Mouse (Mus musculus) lung, postnatal 10 days (tissue): ENCODE results near the gene Plpp7.

ENCODE experiments used
- DNase-seq: peaks from one replicate; pipeline ENCODE4 v3.0.0; 2021

The Plpp7 gene

DNA sequence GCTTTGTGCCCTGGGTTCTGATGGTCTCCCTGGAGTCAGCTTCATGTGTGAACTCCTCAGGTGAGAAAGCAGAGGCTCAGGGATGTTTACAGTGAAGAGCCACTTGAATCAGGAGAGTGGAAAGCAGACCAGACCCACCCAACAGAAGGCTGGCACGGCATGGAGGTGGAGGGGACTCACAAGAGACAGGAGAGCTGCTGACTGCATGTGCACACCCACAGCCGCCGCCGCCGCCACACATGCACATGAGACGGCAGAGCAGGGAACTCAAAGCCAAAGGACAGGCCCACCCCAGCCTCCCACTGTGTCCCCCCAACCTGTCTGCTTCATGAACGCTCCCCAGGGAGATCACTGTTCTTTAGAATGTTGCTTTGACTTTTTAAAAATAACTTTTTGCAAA lies 8.8 kb downstream of the Plpp7 start:
- DNase-seq: no peak

DNA sequence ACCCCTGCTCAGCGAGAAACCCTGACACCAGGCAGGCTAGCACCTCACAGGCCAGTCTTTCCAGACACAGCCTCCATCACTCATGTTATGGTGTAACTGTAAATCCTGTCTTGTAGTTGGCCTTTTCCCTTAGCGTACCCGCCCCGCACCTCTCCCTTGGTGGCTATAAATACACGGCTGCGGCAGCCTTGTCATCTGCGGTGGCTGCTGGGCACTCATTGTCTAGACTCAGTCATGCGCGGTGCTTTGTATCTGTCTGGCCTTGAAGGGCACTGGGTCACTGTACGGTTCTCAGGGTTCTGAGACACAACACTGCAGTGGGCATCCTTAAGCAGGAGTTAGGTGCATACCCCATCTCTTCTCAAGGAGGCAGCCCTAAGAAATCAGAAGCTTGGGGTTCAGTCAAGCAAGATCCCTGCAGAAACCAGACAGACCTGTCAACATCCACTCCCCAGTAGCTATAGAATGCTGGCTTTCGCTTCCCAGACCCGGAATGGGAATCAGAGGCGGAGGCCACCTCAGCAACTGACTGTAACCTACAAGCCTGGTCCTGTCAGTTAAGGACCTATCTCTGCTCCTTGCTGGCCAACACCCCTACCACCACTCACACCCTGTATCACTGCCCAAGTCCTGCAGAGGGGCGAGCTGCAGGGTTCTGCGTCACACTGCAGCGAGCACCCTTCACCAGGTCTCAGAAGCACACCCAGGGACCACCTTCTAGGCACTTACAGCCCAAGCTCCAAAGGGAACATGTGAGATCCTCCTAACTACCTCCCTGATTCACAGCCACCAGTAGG lies 10.0 kb downstream of the Plpp7 start:
- no peak for DNase-seq

DNA sequence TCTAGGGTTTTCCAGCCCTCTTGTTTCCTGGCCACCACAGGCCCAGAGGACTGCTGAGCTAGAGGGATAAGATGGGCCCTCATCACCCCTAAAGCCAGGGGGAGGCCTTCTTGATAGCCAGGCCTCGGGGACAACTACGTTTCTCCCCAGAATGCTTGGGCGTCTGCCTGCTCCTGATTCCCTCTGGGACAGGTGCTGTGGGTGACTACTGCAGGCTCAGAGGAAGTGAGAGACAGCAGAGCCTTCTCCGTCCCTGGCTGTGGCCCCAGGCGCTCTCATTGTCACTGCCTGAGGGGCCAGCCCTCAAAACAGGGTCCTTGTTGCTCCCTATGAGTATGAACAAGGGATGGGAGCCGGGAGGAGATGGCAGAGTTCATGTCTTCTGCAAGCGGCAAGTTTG lies 10.6 kb downstream of the Plpp7 start:
- no peak for DNase-seq

DNA sequence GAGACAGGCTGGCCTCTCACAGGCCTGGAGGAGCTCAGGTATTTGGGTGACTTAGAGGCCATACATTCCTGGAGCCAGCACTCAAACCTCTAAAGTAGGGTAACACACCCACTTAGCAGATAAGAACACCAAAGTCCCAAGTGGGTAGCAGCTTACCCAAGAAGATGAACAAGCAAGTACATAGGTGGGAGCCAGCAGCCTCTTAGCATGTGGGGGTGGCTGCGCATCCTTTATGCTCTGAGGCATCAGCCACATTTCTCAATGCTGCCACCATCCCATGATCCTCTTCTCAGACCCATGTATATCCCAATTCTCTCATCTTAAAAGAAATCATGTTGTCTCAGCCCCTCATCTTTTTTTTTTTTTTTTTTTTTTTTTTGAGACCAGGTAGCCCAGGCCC lies 15.9 kb downstream of the Plpp7 start:
- DNase-seq: no peak

DNA sequence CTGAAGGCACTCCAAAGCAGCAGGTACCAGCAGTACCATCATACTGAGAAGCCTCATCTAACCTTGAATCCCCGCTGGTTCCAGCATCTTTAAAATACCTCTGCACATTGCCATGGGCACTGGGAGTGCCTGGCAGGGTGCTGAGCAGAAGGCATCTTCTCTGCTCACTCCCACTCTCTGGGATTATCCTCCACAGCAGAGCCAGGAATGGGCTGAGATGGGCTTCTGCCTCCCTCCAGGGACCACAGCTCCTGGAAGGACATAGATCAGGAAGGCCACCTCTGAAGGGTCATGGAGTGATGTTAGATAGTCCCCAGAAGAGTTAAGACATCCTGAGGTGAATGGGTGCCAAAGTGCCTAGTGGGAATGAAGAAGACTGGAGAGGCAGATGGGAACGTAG lies 17.2 kb downstream of the Plpp7 start:
- DNase-seq: no peak

DNA sequence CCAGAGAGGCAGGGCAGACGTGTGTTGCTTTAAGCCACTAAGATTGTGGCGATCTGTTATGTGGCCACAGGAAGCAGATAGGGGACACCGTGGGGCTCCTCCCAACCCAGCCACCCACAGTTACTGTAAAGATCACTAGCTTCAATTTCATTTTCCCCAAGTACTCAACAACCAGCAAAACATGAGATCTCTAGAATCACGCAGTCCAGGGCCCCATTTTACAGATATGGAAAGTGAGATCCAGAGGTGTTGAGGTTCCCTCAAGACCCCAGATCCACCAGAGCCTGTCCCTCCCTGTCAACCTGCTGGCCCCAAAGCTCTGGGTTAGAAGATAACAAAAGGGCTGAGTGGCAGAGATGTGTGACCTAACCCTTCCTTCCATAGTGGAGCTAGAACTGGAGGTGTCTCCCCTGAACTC lies 20.5 kb downstream of the Plpp7 start:
- DNase-seq: no peak

DNA sequence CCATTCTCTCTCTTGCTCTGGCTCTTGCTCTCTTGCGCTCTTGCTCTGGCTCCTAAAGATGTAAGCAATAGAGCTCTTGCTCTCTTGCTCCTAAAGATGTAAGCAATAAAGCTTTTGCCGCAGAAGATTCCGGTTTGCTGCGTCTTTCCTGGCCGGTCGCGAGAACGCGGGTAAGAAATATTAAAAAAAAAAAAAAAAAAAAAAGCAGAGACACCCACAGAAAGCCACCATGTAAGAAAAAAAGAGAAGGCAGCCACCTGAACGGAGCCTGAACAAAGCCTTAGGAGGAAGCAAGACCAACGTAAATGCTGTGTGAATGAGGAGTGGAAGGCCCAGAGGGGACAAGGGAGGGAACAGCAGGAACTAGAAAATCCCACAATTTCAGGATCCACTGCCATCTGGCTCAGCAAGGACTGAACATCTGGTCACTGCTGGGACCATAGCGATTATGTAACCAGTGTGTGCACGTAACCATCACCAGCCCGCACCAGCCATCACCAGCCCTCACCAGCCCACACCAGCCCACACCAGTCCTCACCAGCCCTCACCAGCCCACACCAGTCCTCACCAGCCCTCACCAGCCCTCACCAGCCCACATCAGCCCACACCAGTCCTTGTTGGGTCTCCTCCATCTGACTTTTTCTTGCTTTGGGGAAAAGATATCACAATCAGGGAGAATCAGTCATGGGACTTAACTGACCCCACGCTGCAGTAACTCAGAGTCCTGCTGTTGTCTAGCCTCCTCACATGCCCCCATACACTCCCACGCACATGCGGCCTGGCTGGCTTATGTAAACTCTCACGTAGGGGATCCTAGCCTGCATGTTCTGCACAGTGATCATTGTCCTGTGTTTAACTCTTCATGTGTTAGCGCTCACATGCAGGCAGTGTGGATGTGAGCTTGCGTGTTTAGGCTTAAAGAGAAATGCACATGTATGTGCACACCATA lies 24.7 kb downstream of the Plpp7 start:
- no peak for DNase-seq

DNA sequence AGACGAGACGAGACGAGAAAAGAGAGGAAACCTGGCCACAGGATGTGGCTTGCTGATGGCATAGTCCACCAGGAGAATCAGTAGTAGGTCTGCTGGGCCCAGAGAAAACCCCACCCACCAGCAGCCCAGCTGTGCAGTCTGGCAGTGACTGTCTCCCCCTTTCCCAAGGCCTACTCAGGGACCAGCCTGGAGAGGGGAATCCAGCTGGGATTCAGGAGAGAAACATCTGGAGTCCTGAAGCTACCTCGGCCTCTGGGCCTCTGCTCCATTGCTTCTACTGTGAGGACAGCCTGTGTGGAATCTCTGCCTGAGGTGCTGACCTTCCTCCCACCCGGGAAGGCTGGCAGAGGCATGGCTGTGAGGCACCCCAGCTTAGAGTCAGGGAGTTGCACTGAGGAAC lies 25.8 kb downstream of the Plpp7 start:
- DNase-seq: no peak

DNA sequence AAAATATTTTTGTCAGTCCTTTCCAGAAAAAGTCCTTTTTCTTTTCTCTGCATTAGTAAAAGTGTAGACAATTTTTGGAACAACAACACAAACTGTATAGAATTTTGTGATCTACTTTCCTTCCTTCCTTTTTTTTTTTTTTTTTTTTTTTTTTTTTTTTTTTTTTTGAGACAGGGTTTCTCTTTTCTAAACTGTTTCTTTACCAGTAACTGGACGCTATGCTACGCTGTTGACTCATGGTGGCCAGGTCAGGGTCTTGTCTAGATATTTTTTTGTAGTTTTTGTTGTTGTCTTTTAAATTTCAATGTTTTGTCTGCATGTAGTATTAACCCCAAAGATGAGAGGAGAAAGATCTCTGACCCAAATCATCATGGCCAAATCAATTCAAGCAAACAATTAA lies 26.5 kb downstream of the Plpp7 start:
- no peak for DNase-seq

DNA sequence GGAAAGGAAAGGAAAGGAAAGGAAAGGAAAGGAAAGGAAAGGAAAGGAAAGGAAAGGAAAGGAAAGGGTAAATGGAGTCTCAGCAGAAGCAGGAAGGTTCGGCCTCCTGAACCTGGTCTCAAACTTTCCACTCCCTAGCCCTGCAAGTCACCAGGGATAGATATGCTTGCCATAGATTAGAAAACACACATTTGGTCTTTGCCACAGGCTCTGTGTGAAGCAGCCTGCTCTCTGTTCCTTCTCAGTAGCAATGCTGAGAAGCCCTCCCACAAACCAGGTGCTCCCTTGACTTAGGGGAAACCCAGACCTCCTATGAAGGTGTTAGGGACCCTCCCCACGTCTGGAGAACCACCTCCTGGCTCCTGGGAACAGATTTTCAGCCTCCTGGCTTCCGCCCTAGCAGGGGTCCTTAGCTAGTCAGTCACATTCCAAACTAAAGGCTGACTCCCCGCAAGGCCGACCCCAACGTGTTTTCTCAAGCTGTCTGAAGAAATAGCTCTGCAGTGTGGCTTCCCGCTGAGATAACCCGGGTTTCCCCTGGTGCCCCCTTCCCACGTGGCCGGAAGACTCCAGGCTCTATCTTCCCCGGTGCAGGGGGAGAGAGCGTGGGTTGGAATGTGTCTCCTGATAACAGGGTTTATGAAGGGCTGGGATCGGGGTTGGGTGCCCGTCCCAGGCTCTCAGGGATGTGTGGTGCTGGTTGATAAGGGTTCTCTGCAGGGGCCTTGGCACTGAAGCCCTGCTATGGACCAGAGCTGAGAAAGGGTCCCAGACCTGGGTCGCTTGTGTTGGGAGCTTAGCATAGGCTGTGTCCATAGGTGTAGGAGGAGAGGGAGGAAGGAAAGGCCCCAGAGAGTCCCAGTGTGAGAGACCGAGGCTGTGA lies 32.6 kb downstream of the Plpp7 start:
- no peak for DNase-seq

DNA sequence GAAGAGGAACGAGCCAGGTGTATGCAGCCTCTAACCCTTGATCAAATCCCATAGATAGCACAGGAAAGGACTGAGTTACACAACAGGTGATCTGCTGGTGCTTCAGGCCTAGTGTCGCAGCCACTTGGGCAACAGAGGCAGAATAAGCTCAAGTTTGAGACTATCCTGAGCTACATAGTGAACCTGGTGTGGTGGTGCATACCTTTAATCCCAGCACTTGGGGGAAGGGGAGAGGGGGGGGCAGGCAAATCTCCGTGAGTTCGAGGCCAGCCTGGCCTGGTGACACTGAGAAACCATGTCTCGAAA lies 33.2 kb downstream of the Plpp7 start:
- DNase-seq: no peak

DNA sequence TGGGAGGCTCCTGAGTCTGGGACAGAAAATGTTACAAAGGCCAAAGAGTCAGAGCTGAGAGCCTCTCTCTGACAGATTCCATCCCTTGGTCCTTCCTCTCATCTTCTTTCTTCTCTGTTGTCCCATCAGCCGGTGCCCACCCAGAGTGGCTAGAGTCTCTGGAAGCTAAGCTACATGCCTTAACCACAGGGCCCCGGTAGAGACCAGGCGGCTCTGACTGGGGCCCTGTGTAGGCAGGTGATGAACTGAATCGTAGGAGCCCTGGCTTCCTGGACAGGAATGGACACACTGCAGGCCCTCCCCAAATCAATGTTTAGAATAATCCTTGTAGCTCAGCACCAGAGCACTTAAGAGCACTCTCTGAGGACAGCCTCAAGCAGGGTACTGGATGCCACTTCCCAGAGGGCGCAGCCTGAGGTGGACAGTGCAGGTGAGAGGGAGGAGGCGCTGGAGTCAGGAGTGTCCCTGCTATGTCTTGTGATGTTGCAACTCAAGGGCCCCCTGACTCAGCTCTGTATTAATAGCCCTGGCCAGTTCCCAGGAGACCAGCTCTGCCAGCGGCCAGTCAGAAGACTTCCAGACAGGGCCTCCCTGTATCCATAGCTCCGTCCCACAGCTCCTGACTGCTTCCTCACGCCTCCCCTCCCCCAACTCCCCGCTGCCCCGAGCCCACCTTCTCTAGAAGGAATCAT lies 34.2 kb downstream of the Plpp7 start:
- peak; percentile 26 for DNase-seq

DNA sequence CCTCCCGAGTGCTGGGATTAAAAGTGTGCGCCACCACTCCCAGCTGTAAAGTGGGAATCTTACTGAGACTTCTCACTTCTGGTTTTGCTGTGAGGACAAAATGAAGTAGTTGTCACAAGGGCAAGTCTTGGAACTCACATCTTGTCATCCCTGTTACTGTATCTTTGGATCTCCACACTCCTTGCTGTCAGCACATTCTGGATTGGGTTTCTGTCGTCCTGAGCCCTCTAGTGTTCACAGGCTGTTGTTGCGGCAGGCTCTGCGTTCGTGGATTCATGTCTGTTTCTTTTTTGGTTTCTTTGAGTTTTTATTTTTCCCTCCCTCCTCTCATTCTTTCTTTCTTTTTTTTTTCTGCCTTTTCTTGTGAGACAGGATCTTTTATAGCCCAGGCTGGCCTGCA lies 35.1 kb downstream of the Plpp7 start:
- DNase-seq: peak; percentile 75

DNA sequence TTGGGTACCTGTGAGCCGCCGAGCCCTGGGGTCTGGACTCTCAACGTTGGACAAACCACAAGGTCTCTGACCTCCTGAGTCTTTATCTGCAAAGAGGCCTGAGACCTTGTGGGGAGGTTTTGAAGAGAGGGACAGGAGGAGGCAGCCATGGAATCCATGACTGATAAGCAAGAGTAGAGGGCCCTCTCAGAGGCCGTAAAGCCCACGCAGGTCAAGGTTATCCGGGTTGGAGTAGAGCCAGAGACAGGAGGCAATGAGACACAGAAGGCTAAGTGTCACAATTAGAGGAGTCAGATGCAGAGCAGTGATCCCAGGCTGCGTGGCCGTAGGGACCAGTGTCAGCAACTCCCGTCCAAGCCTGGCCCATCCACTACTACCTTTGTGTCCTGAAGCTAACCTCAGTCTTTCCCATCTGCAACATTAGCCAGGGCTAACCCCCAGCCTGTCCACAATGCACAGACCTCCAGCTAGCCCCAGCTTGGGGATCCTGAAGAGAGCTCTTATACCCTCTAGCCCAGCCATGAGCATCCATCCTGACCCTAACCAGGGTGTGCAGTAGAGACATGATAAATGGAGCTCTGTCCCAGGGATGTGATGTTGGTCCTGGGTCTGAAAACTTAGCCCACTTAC lies 36.0 kb downstream of the Plpp7 start:
- DNase-seq: no peak

DNA sequence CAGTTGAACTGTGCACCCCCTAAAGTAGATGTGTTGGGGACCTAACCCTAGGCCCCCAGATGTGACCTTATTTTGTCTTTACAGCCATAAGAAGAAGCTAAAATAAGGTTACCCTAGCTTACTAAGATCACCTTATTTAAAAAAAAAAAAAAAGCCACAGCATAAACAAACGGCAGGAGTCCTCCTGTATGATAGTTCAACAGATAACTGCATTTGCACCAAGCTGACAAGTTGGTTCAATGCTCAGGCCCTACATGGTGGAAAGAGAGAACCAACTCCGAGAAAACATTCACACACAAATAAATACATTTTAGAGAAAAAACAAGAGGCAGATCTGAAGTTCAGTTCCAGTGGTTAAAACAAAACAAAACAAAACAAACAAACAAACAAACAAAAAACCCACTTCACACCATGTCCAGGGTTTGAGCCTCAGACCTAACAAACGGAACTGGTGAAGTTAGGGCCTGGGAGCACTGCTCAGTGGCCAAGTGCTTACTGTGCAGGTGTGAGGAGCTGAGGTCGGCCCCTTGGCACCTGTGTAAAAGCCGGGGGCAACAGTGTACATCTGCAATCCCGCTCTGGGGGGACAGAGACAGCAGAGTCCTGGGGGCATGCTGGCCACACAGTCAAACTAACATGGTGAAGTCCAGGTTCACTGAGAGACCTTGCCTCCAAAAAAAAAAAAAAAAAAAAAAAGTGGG lies 36.7 kb downstream of the Plpp7 start:
- no peak for DNase-seq

DNA sequence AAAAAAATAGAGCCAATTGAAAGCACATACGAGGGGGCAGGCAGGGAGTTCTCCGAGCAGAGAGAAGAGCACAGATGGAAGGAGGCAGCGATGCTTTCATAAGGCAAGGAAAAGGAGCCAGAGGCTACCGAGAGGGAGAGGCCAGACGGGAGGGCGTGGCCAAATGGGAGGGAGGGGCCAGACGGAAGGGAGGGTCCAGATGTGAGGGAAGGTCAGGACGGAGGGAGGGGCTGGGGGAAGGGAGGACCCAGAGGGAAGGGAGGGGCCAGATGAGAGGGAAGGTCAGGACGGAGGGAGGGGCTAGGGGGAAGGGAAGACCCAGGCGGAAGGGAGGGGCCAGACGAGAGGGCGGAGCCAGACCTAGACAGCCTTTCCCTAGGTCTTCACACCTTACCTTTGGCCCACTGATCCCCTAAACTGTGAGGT lies 37.3 kb downstream of the Plpp7 start:
- peak; percentile 88 for DNase-seq

DNA sequence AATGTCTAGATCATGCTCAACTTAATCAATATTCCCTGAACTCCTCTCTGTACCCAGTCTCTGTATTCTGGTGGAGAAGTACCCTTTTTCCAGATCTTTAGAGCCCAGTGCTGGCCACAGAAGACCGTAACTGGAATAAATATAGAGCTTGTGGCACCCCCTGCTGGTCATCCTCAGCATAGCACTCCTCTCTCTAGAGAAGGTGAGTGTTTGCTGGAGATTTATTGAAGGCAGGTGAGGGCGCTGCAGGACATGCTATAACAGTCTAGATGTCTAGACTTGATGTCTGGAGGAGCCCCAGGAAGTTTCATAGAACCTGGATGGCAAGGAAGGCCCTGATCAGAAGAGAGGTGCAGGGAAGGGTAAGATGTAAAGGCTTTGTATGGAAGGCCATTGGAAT lies 38.7 kb downstream of the Plpp7 start:
- DNase-seq: peak; percentile 90

DNA sequence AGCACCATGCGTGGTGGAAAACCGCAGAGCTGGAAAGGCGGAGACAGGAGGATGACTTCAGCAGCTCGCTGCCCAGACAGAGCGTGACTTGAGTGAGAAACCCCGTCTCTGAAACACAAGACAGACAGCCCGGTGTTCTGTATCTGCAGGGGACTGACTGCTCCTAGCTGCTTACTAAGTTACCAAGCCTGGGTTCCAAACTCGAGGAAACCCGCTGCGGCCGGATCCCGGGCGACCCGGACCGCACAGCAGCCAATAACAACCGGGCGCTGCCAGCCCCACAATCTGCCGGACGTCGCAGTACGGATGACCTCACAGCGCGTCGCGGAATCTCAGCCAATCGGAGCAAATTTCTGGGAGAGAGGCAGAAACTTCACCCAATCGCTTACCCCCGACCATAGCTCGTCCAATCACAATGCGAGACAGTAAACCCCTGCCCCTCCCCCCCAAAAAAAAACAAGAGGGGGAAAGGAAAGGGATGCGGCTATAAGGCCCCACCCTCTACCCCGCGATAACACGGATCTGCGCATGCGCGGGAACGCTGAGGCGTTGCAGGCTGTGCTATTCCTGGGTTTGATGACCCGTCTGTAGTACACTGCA lies 42.4 kb downstream of the Plpp7 start:
- DNase-seq: peak; percentile 99

DNA sequence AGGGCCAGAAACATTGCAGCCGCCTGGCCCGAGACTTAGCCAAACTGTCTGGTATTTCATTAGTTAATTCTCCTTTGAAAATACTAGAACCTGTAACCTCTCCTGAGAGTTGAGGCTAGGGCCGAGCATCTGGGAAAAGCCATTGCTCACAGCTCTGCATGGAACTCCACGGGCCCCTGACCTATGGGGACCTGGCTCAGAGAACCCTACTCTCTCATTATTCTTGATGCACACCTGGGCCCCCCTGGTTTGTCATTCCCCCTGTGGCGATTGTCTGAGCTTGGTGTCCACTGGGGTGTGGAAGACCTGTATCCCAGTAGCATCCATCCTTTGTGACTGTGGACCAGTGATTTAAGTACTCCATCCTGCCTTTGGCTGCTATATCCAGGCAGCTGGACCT lies 44.0 kb downstream of the Plpp7 start:
- DNase-seq: no peak

DNA sequence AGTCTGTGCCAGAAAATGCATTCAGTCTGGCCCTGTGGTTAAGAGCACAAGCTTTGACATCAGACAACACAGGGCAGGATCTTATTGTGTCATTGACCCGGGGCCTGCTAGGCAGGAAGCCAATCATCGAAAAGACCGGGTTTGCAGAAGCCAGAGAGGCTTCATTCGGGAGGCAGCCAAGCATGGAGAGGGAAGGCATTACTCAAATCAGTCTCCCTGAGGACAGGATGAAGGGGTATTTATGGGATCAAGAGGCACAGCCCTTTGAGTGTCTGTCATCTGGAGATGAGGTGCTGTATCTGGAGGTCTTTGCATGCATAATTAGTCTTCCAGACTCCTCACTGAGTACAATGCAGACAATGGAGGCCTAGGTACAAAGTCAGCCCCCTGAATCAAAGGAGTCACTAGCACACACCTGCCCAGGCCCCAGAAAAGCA lies 45.2 kb downstream of the Plpp7 start:
- peak; percentile 37 for DNase-seq

DNA sequence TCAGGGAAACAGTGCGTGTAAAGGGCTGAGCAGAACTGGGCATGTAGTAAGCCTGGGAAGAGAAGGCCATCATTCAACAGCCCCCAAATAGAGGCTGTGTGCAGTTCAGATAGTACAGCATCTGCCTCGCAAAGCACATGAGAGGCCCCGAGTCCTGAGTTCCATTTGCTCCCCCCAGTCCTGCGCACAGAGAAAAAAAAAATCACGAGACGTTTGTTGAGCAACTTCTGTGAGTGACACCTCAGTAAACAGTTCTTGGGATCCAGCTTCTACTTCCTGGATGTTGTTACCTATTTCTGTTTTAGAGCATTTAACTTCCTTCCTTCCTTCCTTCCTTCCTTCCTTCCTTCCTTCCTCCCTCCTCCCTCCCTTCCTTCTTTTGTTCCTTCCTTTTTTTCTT lies 46.3 kb downstream of the Plpp7 start:
- no peak for DNase-seq
